Mouse (Mus musculus): ENCODE measurements at regions not wholly inside any gene's neighbourhood (a gene's known extent, or its start where the extent isn't known, plus 50 kb on each side); places are given as distances from the start of the nearest gene placed in this dataset.
A peak's percentile ranks its signal among the peaks of the same experiment; 100 is the strongest.

DNA sequence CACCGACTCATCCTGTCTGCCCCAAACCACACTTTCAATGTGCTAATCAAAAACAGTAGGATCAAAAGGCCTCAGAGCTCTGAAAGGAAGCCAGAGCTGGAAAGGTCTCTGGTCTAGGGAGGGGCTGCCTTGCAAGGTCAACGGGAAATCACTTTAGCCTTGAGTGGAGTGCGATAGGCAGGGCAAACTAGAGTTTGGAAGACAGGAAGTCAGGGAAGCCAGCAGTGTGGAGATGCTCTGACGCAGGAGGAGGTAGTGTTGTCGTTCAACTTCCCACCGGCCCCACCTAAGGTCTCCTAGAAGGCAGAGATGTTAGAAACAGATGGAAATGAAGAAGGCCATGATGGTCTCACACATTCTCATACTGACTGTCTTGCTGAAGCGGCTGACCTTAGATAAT lies 52.0 kb upstream of the Trp53i11 start:
- DNase-seq: peak; percentile 71

- no peak for DNase-seq
These were observed 53.9 kb upstream of the Trp53i11 start for GRCm38 (mm10) chr2:93133301-93133971.

- DNase-seq: peak; percentile 89
These were observed 55.3 kb upstream of the Trp53i11 start for GRCm38 (mm10) chr2:93131825-93132623.

- no peak for DNase-seq
These were observed 56.1 kb upstream of the Trp53i11 start for GRCm38 (mm10) chr2:93131236-93131635.

DNA sequence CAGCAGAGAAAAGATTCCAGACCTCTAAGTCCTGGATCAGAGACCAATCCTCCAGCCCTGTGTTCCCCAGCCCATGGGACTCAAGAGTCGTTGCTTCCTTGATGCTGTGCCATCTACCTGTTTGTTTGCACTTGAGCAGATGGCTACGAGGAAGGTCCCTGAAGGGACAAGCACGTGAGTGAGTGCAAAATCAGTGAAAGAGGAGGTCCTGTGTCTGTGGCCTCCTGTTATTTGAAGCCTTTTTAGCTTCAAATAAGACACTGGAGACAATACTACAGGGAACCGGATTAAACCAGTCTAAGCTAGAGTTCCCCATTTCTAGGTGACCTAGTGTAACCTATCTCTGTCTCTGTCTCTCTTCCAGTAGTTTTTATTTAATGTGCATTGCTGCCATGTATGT lies 58.2 kb upstream of the Trp53i11 start:
- no peak for DNase-seq

GRCm38 (mm10) chr2:93126595-93127165 lies 60.7 kb upstream of the Trp53i11 start:
- DNase-seq: peak; percentile 83

GRCm38 (mm10) chr2:93126112-93126511 lies 61.2 kb upstream of the Trp53i11 start:
- DNase-seq: no peak

GRCm38 (mm10) chr2:93124866-93125467 lies 62.4 kb upstream of the Trp53i11 start:
- DNase-seq: peak; percentile 42

DNA sequence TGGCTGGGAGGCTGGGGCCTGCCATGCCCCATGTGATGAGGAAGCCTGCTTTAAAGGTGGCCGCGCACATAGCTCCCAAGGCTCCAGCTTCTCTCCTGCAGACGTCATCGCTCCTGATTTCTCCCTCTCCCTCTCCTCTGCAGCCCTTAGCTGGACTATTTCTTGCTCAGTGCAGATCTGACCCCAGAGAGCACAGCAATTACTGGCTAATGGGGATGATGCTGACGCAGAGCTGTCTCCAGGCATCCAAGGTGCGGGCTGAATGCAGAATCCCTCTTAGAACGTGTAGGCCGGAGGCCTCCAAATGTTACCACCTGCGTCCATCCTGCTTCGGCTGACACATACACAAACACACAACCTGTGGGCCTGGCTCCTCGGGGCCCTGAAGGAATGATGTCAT lies 63.5 kb upstream of the Trp53i11 start:
- no peak for DNase-seq

- DNase-seq: no peak
These were observed 67.0 kb upstream of the Trp53i11 start for GRCm38 (mm10) chr2:93120386-93120785.

GRCm38 (mm10) chr2:93119001-93119400 lies 68.3 kb upstream of the Trp53i11 start:
- DNase-seq: no peak

GRCm38 (mm10) chr2:93115303-93115702 lies 69.3 kb upstream of the Prdm11 start:
- no peak for DNase-seq

DNA sequence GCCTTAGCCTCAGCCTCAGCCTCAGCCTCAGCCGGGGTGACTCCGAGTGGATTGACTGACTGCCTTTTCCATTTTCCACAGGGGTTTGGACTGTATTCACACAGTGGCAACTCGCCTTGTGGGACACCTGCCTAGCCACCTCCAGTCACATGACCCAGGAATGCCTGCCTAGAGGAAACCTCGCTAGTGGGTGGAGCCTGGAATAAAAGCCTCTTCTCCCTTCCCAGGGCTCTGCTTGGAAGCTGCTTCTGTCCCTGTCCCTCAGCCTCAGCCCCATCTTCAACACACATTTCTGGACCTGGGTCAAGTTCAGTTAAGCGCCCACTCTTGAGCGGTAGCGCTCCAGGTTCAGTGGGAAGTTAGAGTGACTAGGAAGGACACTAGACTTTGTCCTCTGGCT lies 68.0 kb upstream of the Prdm11 start:
- no peak for DNase-seq

- DNase-seq: no peak
These were observed 66.4 kb upstream of the Prdm11 start for GRCm38 (mm10) chr2:93112320-93112719.

GRCm38 (mm10) chr2:93110898-93111297 lies 64.9 kb upstream of the Prdm11 start:
- DNase-seq: no peak

GRCm38 (mm10) chr2:93106581-93106980 lies 60.6 kb upstream of the Prdm11 start:
- DNase-seq: no peak

- no peak for DNase-seq
These were observed 56.0 kb upstream of the Prdm11 start for GRCm38 (mm10) chr2:93101991-93102390.

DNA sequence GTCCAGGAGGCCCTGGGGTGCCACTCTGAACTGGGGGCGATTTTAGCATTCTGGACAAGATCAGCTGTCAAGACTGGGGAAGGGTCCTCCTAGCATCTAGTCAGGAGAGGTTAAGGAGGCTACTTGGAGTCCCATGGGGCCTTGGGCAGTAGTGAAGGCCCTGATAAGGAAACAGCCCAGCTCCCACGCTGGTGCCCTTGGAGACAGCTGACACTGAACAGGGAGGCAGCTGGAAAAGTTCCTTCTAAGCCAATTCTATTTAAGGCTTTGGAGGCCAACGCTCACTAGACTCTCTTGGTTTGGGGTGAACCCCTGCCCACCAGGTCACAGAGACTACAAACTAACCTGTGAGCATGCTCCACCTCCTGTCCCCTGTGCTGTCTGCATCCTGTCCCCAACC lies 53.8 kb upstream of the Prdm11 start:
- peak; percentile 43 for DNase-seq

GRCm38 (mm10) chr2:93097016-93097415 lies 51.0 kb upstream of the Prdm11 start:
- DNase-seq: no peak

GRCm38 (mm10) chr2:93096078-93096729 lies 50.2 kb upstream of the Prdm11 start:
- no peak for DNase-seq

All from adrenal gland, postnatal 14 days (tissue).